Mouse (Mus musculus): ENCODE data around the gene Mast4. TPM values are rescaled to one million over a fixed set of nuclear protein-coding genes. Genes with fewer than 3 reads are reported as not detected.
A peak's percentile ranks its signal among the peaks of the same experiment; 100 is the strongest.

Mast4 gene
- polyA plus RNA-seq, 1 experiment from 2014 or later, result 41.1 TPM

DNA sequence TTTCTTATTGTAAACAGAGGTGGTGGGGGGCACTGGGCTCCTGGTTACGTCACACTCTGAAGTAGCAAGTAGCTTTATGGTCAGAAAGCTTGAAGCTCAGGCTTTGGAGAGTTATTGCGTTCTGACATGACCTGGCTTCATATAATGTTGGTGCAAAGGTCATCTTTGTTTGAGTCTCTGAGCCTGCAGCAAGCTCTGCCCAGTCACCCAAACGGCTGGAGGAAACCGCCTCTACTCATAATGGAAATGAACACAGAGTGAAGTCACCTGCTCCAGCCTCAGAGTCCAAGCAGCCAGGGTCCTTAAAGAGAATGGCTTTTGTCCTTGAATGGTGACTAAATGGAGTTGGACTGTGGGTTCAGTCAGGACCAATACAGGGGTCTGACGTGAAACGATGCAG, 529.1 kb downstream of the Mast4 start:
- 78% methylated on average over 6 of the region's 6 CpGs for WGBS
- H3K27me3 ChIP-seq (replicated peaks), result no peaks in the 10 kb centered on the region
- H3K9ac ChIP-seq, result no peak overlapping the region
- no peak for ATAC-seq (replicated peaks)
- H3K9me3 ChIP-seq, result no peaks in the 10 kb centered on the region
- H3K27ac ChIP-seq, result no peak overlapping the region
- H3K4me2 ChIP-seq, result no peak overlapping the region
- no peak overlapping the region for H3K4me3 ChIP-seq
- H3K4me1 ChIP-seq, result 0 out of 2 replicates have a peak, but pooled peaks cover 6% of the 10 kb centered on the region
- no peaks in the 10 kb centered on the region for H3K36me3 ChIP-seq (replicated peaks)

DNA sequence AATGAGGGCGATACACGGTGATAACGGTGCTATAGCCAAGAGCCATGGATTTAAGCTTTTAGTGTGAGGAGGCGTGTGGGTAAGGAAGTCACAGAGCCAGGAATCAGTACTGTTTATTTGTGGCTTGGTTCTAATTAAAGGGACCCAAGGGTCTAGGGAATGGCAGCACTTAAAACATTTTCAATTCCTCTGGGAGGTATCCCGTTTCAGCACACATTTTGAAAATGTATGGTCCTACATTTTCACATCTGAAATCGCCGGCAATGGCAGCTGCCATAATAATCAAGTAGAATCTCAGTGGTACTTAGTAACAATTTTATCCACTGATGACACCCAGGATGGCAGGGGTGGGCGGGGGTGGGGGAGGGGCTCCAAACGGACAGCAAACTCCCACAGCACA, 531.1 kb downstream of the Mast4 start:
- Histone ChIP-seq H3K4me1 (0 out of 2 replicates have a peak, but pooled peaks cover 6% of the 10 kb centered on the region), H3K4me2 (no peak overlapping the region), H3K36me3 (replicated peaks) (no peaks in the 10 kb centered on the region), H3K9me3 (no peaks in the 10 kb centered on the region), H3K4me3 (no peak overlapping the region), H3K27me3 (replicated peaks) (no peaks in the 10 kb centered on the region), H3K9ac (no peak overlapping the region), H3K27ac (no peak overlapping the region)
- 77% methylated on average over 9 of the region's 9 CpGs for WGBS
- ATAC-seq (replicated peaks), result no peak

DNA sequence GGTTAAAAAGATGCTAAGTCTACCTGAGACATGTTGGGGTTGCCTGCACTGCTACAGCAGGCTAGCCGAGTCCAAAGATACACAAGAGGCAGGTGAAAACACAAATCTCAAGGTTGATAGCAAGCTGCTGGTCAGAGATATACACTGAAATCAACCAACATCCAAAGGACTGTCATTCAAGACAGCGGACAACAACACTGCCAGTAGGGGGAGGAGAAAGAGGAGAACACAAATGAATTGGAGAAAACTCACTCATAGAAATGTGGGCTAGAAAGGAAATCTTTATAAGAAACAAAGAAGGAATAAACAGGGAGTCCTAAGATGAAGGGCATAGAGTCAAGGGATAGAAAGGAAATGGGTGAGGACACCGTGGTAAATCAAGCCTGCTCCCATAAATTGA, 542.1 kb downstream of the Mast4 start:
- H3K4me3 ChIP-seq, result no peak overlapping the region
- no peak for ATAC-seq (replicated peaks)
- H3K9me3 ChIP-seq, result no peaks in the 10 kb centered on the region
- no peak overlapping the region for H3K9ac ChIP-seq
- H3K27me3 ChIP-seq (replicated peaks), result no peaks in the 10 kb centered on the region
- 93% methylated on average over 3 of the region's 3 CpGs for WGBS
- H3K4me2 ChIP-seq, result no peak overlapping the region
- H3K36me3 ChIP-seq (replicated peaks), result no peaks in the 10 kb centered on the region
- H3K4me1 ChIP-seq, result no peaks in the 10 kb centered on the region
- no peak overlapping the region for H3K27ac ChIP-seq

DNA sequence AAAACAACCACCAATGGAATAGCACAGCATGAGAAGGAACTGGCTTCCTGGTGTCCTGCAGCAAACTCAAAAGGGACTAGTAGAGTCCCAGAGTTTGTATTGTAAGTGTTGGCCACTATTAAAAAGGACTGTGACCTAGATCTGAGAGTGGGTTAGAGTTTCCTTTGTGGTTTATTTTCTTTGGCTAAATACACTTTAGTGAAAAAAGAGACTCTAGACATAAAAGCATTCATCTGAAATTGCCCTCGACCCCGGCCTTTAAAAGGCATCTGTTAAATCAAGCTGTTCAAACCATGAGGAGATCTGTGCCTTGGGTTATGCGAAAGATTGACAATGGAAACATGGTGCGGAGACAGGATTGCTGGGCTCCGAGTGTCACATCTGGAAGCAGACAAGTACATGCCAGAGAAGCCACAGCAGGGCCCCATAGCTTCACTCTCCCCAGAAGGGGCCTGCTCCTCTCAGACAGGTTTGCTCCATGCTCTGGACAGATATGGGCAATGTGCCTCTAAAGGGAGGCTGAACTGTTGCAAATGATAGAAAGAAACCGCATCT, 543.6 kb downstream of the Mast4 start:
- 70% methylated on average over 6 of the region's 6 CpGs for WGBS
- H3K27ac ChIP-seq, result 0 out of 2 replicates have a peak overlapping the region, but pooled peaks have one; percentile 34
- no peak for ATAC-seq (replicated peaks)
- no peaks in the 10 kb centered on the region for H3K36me3 ChIP-seq (replicated peaks)
- H3K9ac ChIP-seq, result no peak overlapping the region
- no peaks in the 10 kb centered on the region for H3K4me1 ChIP-seq
- H3K27me3 ChIP-seq (replicated peaks), result no peaks in the 10 kb centered on the region
- H3K4me2 ChIP-seq, result no peak overlapping the region
- H3K9me3 ChIP-seq, result no peaks in the 10 kb centered on the region
- H3K4me3 ChIP-seq, result no peak overlapping the region

DNA sequence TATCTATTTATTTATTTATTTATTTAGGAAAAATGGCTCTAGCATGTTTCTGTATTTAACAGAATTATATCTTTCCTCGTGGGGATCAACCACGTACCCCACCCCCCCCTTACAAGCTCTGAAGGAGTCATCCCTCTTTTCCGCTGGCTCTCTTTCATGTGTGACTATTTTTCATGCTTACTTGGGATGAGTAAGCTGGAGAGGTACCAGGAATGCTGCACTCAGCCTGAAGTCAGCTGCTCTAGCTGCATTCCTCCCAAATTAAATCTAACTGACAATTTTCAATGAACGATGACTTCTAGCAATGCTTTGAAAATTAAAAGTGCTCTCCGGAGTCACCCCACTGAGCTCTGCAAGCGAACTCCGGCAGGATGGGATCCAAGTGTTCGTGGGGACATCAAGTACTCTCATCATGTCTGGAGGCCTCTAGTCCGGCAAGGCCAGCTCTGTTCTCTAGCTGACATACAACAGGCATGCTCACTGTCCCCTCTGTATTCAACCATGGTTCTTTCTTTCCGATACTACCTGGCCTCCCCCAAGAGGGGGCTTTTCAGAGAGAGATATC, 547.5 kb downstream of the Mast4 start:
- no peaks in the 10 kb centered on the region for H3K36me3 ChIP-seq (replicated peaks)
- ATAC-seq (replicated peaks), result no peak
- no peaks in the 10 kb centered on the region for H3K9me3 ChIP-seq
- 89% methylated on average over 10 of the region's 10 CpGs for WGBS
- no peak overlapping the region for H3K4me2 ChIP-seq
- no peak overlapping the region for H3K27ac ChIP-seq
- no peak overlapping the region for H3K9ac ChIP-seq
- no peaks in the 10 kb centered on the region for H3K4me1 ChIP-seq
- H3K27me3 ChIP-seq (replicated peaks), result no peaks in the 10 kb centered on the region
- H3K4me3 ChIP-seq, result no peak overlapping the region

DNA sequence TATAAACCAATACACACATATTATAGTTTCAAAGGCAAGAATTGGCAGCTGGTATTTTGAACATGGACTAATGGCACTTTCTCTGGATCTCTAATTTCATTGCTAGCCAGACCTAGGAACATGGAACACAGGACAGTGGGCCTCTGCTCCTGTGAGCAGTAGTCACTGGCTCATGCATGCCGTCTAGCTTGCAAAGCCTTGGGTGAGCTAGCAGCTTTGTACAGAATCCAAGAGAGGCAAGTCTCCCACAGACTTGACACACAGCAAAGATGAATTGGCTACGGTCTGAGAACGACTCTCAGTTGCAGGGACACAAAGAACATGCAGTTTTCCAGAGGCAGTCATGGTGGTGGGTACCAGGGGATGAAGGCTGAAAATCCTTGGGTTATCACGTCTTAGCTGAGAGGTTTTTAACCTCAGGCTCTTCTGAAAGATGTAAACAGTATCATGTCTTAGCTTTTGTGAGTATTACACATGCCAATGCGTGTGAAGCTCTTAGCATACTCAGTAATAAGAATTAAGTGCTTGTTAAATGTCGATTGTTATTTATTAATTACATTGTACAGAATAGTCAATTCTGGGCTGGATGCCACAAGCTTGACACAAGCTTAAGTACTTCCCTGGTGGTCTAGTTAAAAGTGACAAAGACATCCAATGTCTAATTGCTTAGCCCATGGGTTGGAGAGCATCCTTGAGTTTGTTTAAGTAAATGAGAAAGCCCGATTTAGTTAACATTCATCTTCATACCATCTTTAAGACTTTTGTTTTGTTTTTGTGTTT, 550.6 kb downstream of the Mast4 start:
- H3K27me3 ChIP-seq (replicated peaks), result no peaks in the 10 kb centered on the region
- no peaks in the 10 kb centered on the region for H3K36me3 ChIP-seq (replicated peaks)
- no peak overlapping the region for H3K27ac ChIP-seq
- no peaks in the 10 kb centered on the region for H3K4me1 ChIP-seq
- no peak for ATAC-seq (replicated peaks)
- no peaks in the 10 kb centered on the region for H3K9me3 ChIP-seq
- WGBS, result 73% methylated on average over 7 of the region's 7 CpGs
- H3K4me3 ChIP-seq, result no peak overlapping the region
- no peak overlapping the region for H3K4me2 ChIP-seq
- H3K9ac ChIP-seq, result no peak overlapping the region

DNA sequence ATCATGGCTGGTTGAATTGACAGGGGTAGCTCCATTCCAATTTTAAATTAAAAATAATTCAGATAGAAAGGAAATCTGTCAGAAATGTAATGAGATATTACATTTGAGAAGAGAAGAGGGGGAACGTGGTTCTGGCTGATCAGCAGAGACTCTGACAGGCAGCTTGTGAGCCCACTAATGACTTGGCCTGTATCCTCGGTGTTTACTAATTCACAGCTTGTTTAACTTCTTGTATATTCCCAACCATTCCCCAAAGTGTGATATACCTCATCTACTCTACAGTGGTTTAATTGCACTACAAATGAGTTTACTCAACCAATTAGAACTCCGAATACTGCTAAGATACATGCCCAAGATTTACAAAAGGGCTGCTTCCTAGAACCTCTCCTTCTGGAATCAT, 555.0 kb downstream of the Mast4 start:
- no peaks in the 10 kb centered on the region for H3K4me1 ChIP-seq
- H3K27ac ChIP-seq, result no peak overlapping the region
- ATAC-seq (replicated peaks), result no peak
- no peaks in the 10 kb centered on the region for H3K27me3 ChIP-seq (replicated peaks)
- H3K4me3 ChIP-seq, result no peak overlapping the region
- H3K36me3 ChIP-seq (replicated peaks), result no peaks in the 10 kb centered on the region
- no peak overlapping the region for H3K9ac ChIP-seq
- H3K4me2 ChIP-seq, result no peak overlapping the region
- H3K9me3 ChIP-seq, result no peaks in the 10 kb centered on the region
- 95% methylated on average over 3 of the region's 3 CpGs for WGBS

DNA sequence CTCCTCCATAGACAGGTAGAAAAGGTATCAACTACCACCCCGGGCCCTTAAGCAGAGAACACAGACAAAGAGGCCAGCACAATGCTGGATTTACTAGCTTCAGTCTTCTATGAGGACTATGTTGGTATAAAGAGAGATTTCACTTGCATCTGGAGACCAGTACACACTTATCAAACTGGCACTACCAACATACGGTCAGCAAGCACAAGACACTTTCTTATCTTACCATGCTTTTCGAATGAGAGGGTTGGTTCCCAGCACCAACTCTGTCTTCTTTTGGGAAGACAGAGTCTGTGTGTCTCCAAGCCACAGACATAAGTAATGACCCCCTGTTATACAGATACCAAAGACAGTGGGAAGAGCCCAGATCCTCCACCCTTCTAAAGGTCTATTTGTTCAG, 555.4 kb downstream of the Mast4 start:
- no peak overlapping the region for H3K27ac ChIP-seq
- 98% methylated on average over 3 of the region's 3 CpGs for WGBS

DNA sequence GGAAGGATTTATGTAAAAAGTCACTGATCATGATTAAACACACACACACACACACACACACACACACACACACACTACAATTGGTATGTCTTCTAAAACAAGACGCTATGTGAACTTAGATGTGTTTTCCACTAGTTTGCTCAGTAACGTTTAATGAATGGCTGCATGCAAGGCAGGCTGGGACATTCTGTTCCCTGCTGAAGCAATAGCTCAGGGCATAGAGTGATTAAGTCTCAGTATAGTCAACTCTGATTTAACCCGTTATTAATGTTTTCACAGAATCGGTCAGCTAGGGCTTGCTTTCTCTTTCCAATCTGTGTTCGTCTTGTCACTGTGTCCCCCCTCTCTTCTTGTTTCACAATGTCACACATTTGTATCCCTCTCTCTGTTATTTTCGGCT, 558.8 kb downstream of the Mast4 start:
- 75% methylated on average over 6 of the region's 6 CpGs for WGBS
- no peak for ATAC-seq (replicated peaks)

More for the DNA sequence above, 555.4 kb downstream of the Mast4 start:
- no peak overlapping the region for H3K4me3 ChIP-seq
- no peaks in the 10 kb centered on the region for H3K27me3 ChIP-seq (replicated peaks)
- ATAC-seq (replicated peaks), result no peak
- no peak overlapping the region for H3K9ac ChIP-seq
- no peaks in the 10 kb centered on the region for H3K4me1 ChIP-seq
- no peaks in the 10 kb centered on the region for H3K9me3 ChIP-seq
- H3K36me3 ChIP-seq (replicated peaks), result no peaks in the 10 kb centered on the region
- H3K4me2 ChIP-seq, result no peak overlapping the region

DNA sequence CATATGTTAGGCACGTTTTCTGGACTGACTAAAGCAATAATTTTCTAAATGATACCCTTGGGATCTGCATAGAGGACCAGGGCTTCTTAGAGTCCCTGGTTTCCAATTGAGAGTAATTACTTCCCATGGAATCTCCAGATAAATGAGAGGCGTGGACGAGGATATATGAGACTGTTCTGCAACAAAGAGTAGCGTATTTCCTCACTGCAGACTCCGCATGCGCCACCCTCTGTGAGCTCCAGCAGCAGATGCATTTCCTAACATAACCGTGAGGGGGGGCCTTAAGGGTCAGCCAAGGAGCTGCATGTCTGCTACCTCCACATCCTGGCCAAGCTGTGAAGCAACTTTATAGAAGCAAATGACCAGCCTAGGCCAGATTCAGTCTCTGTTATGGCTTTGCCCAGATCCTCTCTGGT, 559.5 kb downstream of the Mast4 start:
- no peak overlapping the region for H3K4me3 ChIP-seq
- H3K9me3 ChIP-seq, result no peaks in the 10 kb centered on the region
- no peak overlapping the region for H3K4me2 ChIP-seq
- no peaks in the 10 kb centered on the region for H3K36me3 ChIP-seq (replicated peaks)
- 55% methylated on average over 7 of the region's 7 CpGs for WGBS
- H3K4me1 ChIP-seq, result no peaks in the 10 kb centered on the region
- no peak overlapping the region for H3K9ac ChIP-seq
- no peak for ATAC-seq (replicated peaks)
- H3K27me3 ChIP-seq (replicated peaks), result no peaks in the 10 kb centered on the region
- no peak overlapping the region for H3K27ac ChIP-seq

More for the DNA sequence above, 558.8 kb downstream of the Mast4 start:
- H3K4me3 ChIP-seq, result no peak overlapping the region
- H3K9ac ChIP-seq, result no peak overlapping the region
- H3K9me3 ChIP-seq, result no peaks in the 10 kb centered on the region
- H3K4me1 ChIP-seq, result no peaks in the 10 kb centered on the region
- no peaks in the 10 kb centered on the region for H3K36me3 ChIP-seq (replicated peaks)
- no peaks in the 10 kb centered on the region for H3K27me3 ChIP-seq (replicated peaks)
- no peak overlapping the region for H3K4me2 ChIP-seq
- H3K27ac ChIP-seq, result no peak overlapping the region

DNA sequence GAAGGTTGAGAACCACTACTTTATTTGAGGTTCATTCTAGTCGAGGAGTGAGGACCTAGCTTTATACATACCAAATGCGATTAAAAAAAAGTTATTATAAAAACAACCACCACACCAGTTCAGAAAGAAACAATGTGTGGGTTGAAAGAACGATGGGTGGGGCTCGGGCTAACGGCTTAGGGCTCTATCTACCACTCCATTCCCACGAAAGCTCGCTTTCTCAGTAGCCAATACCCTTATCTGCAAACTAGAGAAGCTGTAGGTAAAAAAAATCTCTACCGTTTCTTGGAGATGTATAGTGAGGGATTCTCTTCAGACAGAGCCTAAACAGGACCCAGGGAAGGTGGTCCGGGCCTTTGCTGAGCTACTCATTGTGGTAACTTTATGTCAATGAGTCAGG, 561.1 kb downstream of the Mast4 start:
- no peak overlapping the region for H3K4me2 ChIP-seq
- no peak overlapping the region for H3K9ac ChIP-seq
- no peak for ATAC-seq (replicated peaks)
- no peaks in the 10 kb centered on the region for H3K36me3 ChIP-seq (replicated peaks)
- 91% methylated on average over 9 of the region's 9 CpGs for WGBS
- H3K27ac ChIP-seq, result no peak overlapping the region
- peaks cover 3% of the 10 kb centered on the region; the same call in 1 of the 2 replicates for H3K4me1 ChIP-seq
- H3K9me3 ChIP-seq, result no peaks in the 10 kb centered on the region
- no peaks in the 10 kb centered on the region for H3K27me3 ChIP-seq (replicated peaks)
- no peak overlapping the region for H3K4me3 ChIP-seq

DNA sequence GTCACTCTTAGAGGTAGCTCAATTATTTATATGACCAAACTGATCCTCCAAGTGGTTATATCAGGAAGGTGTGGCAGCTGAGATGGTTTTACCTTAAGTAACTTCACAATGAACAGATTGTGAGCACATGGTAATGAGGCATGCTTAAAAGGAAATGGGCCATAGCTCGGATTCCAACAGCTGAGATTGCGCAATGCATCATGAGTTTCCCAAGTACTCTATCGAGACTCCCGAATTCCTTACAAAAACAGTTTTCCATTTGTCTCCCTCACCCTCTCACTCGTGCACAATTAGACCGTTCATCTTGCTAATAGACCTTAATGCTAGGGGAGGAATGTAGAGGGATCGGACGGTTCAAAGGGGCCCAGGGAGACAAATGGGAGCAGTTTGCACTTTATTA, 564.1 kb downstream of the Mast4 start:
- H3K27ac ChIP-seq, result no peak overlapping the region
- no peak for ATAC-seq (replicated peaks)
- WGBS, result 87% methylated on average over 8 of the region's 8 CpGs
- H3K9me3 ChIP-seq, result no peaks in the 10 kb centered on the region
- H3K4me3 ChIP-seq, result no peak overlapping the region
- no peaks in the 10 kb centered on the region for H3K27me3 ChIP-seq (replicated peaks)
- H3K4me2 ChIP-seq, result no peak overlapping the region
- H3K36me3 ChIP-seq (replicated peaks), result no peaks in the 10 kb centered on the region
- H3K4me1 ChIP-seq, result peaks cover 7% of the 10 kb centered on the region; the same call in 1 of the 2 replicates
- no peak overlapping the region for H3K9ac ChIP-seq
